Mouse (Mus musculus) myocyte (in vitro differentiated cells): ENCODE data around the gene Gm45261. TPM values are rescaled to one million over a fixed set of nuclear protein-coding genes. Genes with fewer than 3 reads are reported as not detected.

Experiments used
- H3K27me3 ChIP-seq: one replicate; pipeline ENCODE4 v1.6.1; 2011; ENCODE audit not compliant: control insufficient read depth, insufficient read depth, insufficient read length
- H3K36me3 ChIP-seq: one replicate; pipeline ENCODE4 v1.6.1; 2011; ENCODE audit not compliant: control insufficient read depth, insufficient read depth
- H3K4me2 ChIP-seq: one replicate; pipeline ENCODE4 v1.6.1; 2011; ENCODE audit warnings: low read depth, control low read depth
- H3K4me3 ChIP-seq: one replicate; pipeline ENCODE4 v1.5.1; 2011; ENCODE audit warnings: mild to moderate bottlenecking, control low read depth, moderate library complexity
- H3K79me2 ChIP-seq: one replicate; pipeline ENCODE4 v1.6.1; 2011; ENCODE audit not compliant: control insufficient read depth, insufficient read depth
- H3ac ChIP-seq: one replicate; pipeline ENCODE4 v1.6.1; 2011; ENCODE audit not compliant: control insufficient read depth, insufficient read length
- CEBPB ChIP-seq: IDR thresholded peaks from 2 replicates; pipeline ENCODE4 v1.6.1; 2011; ENCODE audit warnings: mild to moderate bottlenecking, moderate library complexity; ENCODE audit not compliant: poor library complexity, insufficient read depth, severe bottlenecking
- E2F4 ChIP-seq: IDR thresholded peaks from one replicate; pipeline ENCODE4 v1.6.1; 2011; ENCODE audit warnings: mild to moderate bottlenecking, control low read depth, moderate library complexity; ENCODE audit not compliant: insufficient read depth
- MAX ChIP-seq: IDR thresholded peaks from one replicate; pipeline ENCODE4 v1.6.1; 2011; ENCODE audit warnings: low read depth, mild to moderate bottlenecking, control low read depth
- MYOD1 ChIP-seq, 3 experiments: IDR thresholded peaks; one replicate each; pipeline ENCODE4 v1.6.1; 2011; ENCODE audit warnings: control low read depth in 2 of 3, low read depth in 2 of 3, mild to moderate bottlenecking in 2 of 3, moderate library complexity in 1 of 3; ENCODE audit not compliant: insufficient read length in 2 of 3, control insufficient read depth in 1 of 3
- MYOG ChIP-seq, 3 experiments: IDR thresholded peaks; one replicate each; pipeline ENCODE4 v1.6.1; 2011; ENCODE audit warnings: control low read depth in 2 of 3, low read depth in 2 of 3, mild to moderate bottlenecking in 2 of 3; ENCODE audit not compliant: insufficient read length in 2 of 3, control insufficient read depth in 1 of 3, insufficient read depth in 1 of 3
- POLR2A ChIP-seq: IDR thresholded peaks from one replicate; pipeline ENCODE4 v1.6.1; 2011; ENCODE audit warnings: low read depth, mild to moderate bottlenecking, control low read depth, moderate library complexity; ENCODE audit not compliant: insufficient read length
- POLR2AphosphoS2 ChIP-seq: IDR thresholded peaks from one replicate; pipeline ENCODE4 v1.6.1; 2011; ENCODE audit warnings: low read depth, control low read depth; ENCODE audit not compliant: insufficient read length
- REST ChIP-seq: IDR thresholded peaks from one replicate; pipeline ENCODE4 v1.6.1; 2011; ENCODE audit warnings: mild to moderate bottlenecking, control low read depth, moderate library complexity; ENCODE audit not compliant: insufficient read depth, insufficient read length
- SRF ChIP-seq: IDR thresholded peaks from one replicate; pipeline ENCODE4 v1.6.1; 2011; ENCODE audit warnings: low read depth; ENCODE audit not compliant: control insufficient read depth, insufficient read length
- TCF12 ChIP-seq: IDR thresholded peaks from one replicate; pipeline ENCODE4 v1.6.1; 2011; ENCODE audit warnings: mild to moderate bottlenecking, control low read depth; ENCODE audit not compliant: poor library complexity, insufficient read depth, severe bottlenecking
- TCF3 ChIP-seq: IDR thresholded peaks from one replicate; pipeline ENCODE4 v1.6.1; 2011; ENCODE audit warnings: low read depth, control low read depth; ENCODE audit not compliant: insufficient read length
- USF1 ChIP-seq: IDR thresholded peaks from one replicate; pipeline ENCODE4 v1.6.1; 2011; ENCODE audit warnings: low read depth, mild to moderate bottlenecking, control low read depth, moderate library complexity
- polyA plus RNA-seq: library from polyadenylated mRNA; unstranded; fragments of >200 nt; fragmentation: generic; extraction: Trizol; gene quantifications from one replicate; pipeline ENCODE4 v1.2.1, GENCODE M21; 2012; ENCODE audit warnings: missing spikeins

Gene Gm45261
- polyA plus RNA-seq, 1 experiment, result not detected

DNA sequence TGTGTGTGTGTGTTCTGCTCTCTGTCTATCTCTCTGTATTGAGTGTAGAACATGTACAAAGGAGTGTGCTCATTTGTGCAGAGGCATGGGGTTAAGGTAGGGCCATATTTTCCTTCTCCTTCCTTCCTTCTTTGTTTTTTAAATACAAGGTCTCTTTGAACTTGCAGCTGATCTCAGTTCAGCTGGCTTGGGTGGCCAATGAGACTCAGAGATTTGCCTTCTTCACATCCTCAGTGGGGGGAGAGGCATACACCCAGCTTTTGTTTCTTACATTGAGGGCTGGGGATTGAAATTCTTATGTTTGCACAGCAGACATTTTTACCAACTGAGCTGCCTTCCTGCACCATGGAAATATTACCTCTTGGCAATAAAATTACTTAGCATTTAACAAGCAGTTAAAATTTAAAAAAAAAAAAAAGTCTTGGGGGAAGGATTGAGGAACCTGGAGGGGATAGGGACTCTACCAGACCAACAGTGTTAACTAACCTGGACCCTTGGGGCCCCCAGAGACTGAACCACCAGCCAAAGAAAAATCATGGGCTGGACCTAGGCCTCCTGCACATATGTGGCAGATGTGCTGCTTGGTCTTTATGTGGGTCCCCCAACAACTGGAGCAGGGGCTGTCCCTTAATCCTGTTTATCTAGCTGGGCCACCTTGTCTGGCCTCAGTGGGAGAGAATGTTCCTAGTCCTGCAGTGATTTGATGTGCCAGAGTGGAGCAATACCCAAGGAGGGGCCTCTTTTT is 50.8 kb downstream of the Gm45261 start:
- no peak overlapping the region for H3ac ChIP-seq
- H3K27me3 ChIP-seq, result no peaks in the 10 kb centered on the region
- no peaks in the 10 kb centered on the region for H3K79me2 ChIP-seq
- H3K4me3 ChIP-seq, result no peak overlapping the region
- no peak overlapping the region for H3K4me2 ChIP-seq
- H3K36me3 ChIP-seq, result no peaks in the 10 kb centered on the region
- TF ChIP-seq REST, result no peak
- TF ChIP-seq SRF, result no peak
- no peak for TF ChIP-seq MAX
- no peak for TF ChIP-seq POLR2A
- TF ChIP-seq USF1, result no peak
- no peak for TF ChIP-seq POLR2AphosphoS2
- no peak for TF ChIP-seq TCF12
- no peak for TF ChIP-seq TCF3
- no peak for TF ChIP-seq E2F4
- TF ChIP-seq MYOG (IDR thresholded peaks at IDR 0.05; ENCODE audit: control insufficient read depth in 1 of 3, insufficient read depth in 1 of 3, insufficient read length in 2 of 3, low read depth in 2 of 3), result no peak
- TF ChIP-seq CEBPB, result no peak
- no peak for TF ChIP-seq MYOD1 (IDR thresholded peaks at IDR 0.05; ENCODE audit: control insufficient read depth in 1 of 3, insufficient read length in 2 of 3, low read depth in 2 of 3)

DNA sequence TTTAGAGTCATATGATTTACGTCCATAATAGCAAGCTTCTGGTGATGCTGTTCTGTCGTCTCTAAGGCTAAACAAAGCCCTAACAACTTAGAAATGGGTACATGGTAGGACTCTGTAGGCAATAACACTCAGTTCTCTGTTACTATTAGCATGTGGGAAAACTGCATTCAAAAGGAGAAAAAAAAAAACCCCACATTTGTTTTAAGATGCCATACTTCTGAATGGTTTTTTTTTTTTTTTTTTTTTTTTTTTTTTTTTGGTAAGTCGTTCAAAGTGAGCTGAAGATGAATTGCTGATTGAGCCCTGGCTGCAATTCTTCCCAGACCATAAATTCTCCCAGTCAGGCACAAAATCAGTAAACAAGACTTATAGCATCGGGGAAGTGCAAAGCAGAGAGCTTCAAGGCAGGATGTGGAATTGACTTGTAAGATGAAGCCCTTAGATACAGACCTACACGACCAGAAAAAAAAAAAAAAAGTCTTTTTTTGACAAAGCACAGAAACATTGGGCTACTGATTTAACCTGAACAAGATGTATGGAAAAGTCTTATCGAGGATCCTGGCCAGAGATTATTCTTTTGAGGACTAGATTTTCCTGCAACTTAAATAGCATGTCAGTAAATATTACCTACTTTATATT is 51.7 kb downstream of the Gm45261 start:
- Histone ChIP-seq H3ac (no peak overlapping the region), H3K4me3 (no peak overlapping the region), H3K36me3 (no peaks in the 10 kb centered on the region), H3K79me2 (no peaks in the 10 kb centered on the region), H3K4me2 (no peak overlapping the region), H3K27me3 (no peaks in the 10 kb centered on the region)
- TF ChIP-seq E2F4 (no peak), POLR2A (no peak), MYOG (IDR thresholded peaks at IDR 0.05; ENCODE audit: control insufficient read depth in 1 of 3, insufficient read depth in 1 of 3, insufficient read length in 2 of 3, low read depth in 2 of 3) (no peak), USF1 (no peak), POLR2AphosphoS2 (no peak), TCF12 (no peak), SRF (no peak), REST (no peak), CEBPB (no peak), MYOD1 (IDR thresholded peaks at IDR 0.05; ENCODE audit: control insufficient read depth in 1 of 3, insufficient read length in 2 of 3, low read depth in 2 of 3) (no peak), MAX (no peak), TCF3 (no peak)

DNA sequence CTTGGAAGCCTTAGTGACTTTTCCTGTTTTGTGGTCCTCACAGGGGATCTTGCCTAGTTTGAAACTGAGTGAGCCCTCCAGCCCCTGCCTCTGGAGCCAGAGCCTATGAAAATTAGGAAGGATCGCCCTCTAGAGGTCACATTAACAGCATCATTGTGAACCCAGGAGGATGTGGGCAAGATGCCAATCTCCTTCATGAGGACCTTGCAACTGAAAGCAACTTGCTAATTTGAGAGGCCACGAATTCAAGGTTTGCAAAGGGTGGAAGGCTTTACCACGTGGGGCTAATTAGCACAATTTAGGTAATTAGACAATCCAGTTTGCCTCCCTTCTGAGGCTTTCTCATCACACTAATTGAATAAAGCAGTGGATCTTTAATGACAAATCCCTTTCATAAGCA is 52.7 kb downstream of the Gm45261 start:
- Histone ChIP-seq H3K36me3 (no peaks in the 10 kb centered on the region), H3K4me2 (no peak overlapping the region), H3K79me2 (no peaks in the 10 kb centered on the region), H3K4me3 (no peak overlapping the region), H3K27me3 (no peaks in the 10 kb centered on the region), H3ac (no peak overlapping the region)
- no peak for TF ChIP-seq TCF3
- no peak for TF ChIP-seq SRF
- no peak for TF ChIP-seq MAX
- no peak for TF ChIP-seq E2F4

DNA sequence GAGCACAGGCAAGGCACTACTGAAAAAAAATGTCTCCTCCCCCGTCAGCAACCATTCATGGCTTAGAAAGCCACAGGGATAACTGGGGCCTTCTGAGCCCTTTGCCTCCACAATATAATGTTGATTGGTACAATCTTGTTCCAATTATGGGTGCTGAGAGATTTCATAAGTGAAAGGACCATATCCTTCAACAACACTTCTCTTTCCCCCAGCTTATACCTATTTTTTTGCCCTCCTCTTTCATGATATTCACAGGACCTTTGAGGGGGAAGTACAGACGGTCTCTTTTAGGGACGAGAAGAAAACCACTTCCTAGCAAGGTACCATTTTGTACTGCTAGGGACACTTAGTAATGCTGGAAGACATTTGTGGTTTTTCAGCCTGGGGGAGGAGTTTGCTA is 57.1 kb downstream of the Gm45261 start:
- no peak for TF ChIP-seq CEBPB
- no peak for TF ChIP-seq TCF3
- no peak for TF ChIP-seq MYOG (IDR thresholded peaks at IDR 0.05; ENCODE audit: control insufficient read depth in 1 of 3, insufficient read depth in 1 of 3, insufficient read length in 2 of 3, low read depth in 2 of 3)
- no peak for TF ChIP-seq SRF
- no peak for TF ChIP-seq REST
- no peak for TF ChIP-seq POLR2AphosphoS2
- no peak for TF ChIP-seq MAX
- TF ChIP-seq MYOD1 (IDR thresholded peaks at IDR 0.05; ENCODE audit: control insufficient read depth in 1 of 3, insufficient read length in 2 of 3, low read depth in 2 of 3), result no peak
- no peak for TF ChIP-seq E2F4
- no peak for TF ChIP-seq USF1
- TF ChIP-seq POLR2A, result no peak
- TF ChIP-seq TCF12, result no peak
- Histone ChIP-seq H3ac (no peak overlapping the region), H3K36me3 (no peaks in the 10 kb centered on the region), H3K4me3 (no peak overlapping the region), H3K4me2 (no peak overlapping the region), H3K27me3 (no peaks in the 10 kb centered on the region), H3K79me2 (no peaks in the 10 kb centered on the region)
